Mouse (Mus musculus) stomach, embryonic 14.5 days (tissue): Measurements from ENCODE around the gene Stard3. TPM values are rescaled to one million over a fixed set of nuclear protein-coding genes. Genes with fewer than 3 reads are reported as not detected.

Experiments
- ATAC-seq: fragments of 200-750 bp; cut with Nextera tagmentation; 2 replicates; pipeline ENCODE4 v1.8.0; 2017; ENCODE audit warnings: low read depth, moderate TSS enrichment; ENCODE audit not compliant: insufficient number of reproducible peaks, insufficient read depth, low FRiP score
- H3K27ac ChIP-seq: fragments of 300-500 bp; sonication (generic); 2 replicates; pipeline ENCODE4 v1.5.1; 2014; ENCODE audit warnings: mild to moderate bottlenecking, low read length, moderate library complexity, mixed read lengths
- H3K27me3 ChIP-seq: fragments of 300-500 bp; sonication (generic); 2 replicates; pipeline ENCODE4 v1.6.1; 2014; ENCODE audit warnings: low read length, control low read depth, mixed read lengths; ENCODE audit not compliant: control insufficient read depth, insufficient read depth
- H3K36me3 ChIP-seq: fragments of 300-500 bp; sonication (generic); 2 replicates; pipeline ENCODE4 v1.6.1; 2014; ENCODE audit warnings: mild to moderate bottlenecking, control low read depth, low read length, moderate library complexity, mixed read lengths; ENCODE audit not compliant: control insufficient read depth, insufficient read depth
- H3K4me1 ChIP-seq: fragments of 300-500 bp; sonication (generic); 2 replicates; pipeline ENCODE4 v1.6.1; 2014; ENCODE audit warnings: low read length, control low read depth, mixed read lengths; ENCODE audit not compliant: control insufficient read depth, insufficient read depth
- H3K4me2 ChIP-seq: fragments of 300-500 bp; sonication (generic); replicated peaks from 2 replicates; pipeline ENCODE4 v1.6.1; 2014; ENCODE audit warnings: low read depth, low read length, control low read depth
- H3K4me3 ChIP-seq: fragments of 300-500 bp; sonication (generic); 2 replicates; pipeline ENCODE4 v1.5.1; 2014; ENCODE audit warnings: low read depth, low read length, control low read depth
- H3K9ac ChIP-seq: fragments of 300-500 bp; sonication (generic); replicated peaks from 2 replicates; pipeline ENCODE4 v1.6.1; 2014; ENCODE audit warnings: low read depth, mild to moderate bottlenecking, control low read depth, low read length, moderate library complexity, mixed read lengths
- H3K9me3 ChIP-seq: fragments of 300-500 bp; sonication (generic); 2 replicates; pipeline ENCODE4 v1.6.1; 2016; ENCODE audit warnings: low read depth, low read length, control low read depth; ENCODE audit not compliant: control insufficient read depth
- WGBS: fragments of 180-500 bp; shearing (Covaris S2); extraction: QIAGEN DNeasy Blood & Tissue Kit; methylation state at CpG from one replicate; pipeline ENCODE4 v1.1.7; 2014; 5-methylcytosine and 5-hydroxymethylcytosine counted together
- polyA plus RNA-seq: library from polyadenylated mRNA; unstranded; fragments of >200 nt; fragmentation: Nextera tagmentation; extraction: Ambion mirVana; gene quantifications from 2 replicates; pipeline ENCODE4 v1.2.1, GENCODE M21; 2014

Stard3 gene
- polyA plus RNA-seq, 1 experiment from 2014 or later, result 43.7 TPM

GRCm38 (mm10) chr11:98327136-98328030, 30.8 kb upstream of the Stard3 start:
- Histone ChIP-seq H3K9me3 (no peaks in the 10 kb centered on the region), H3K4me1 (no peaks in the 10 kb centered on the region), H3K36me3 (no peaks in the 10 kb centered on the region), H3K4me2 (peak overlapping the region; percentile 30), H3K4me3 (peak overlapping the region; percentile 17), H3K9ac (no peak overlapping the region), H3K27ac (no peak overlapping the region), H3K27me3 (peaks cover 94% of the 10 kb centered on the region)
- WGBS, result under 1% methylated on average over 97 of the region's 97 CpGs
- ATAC-seq, result peak; percentile 25; the same call in 1 of the 2 replicates

DNA sequence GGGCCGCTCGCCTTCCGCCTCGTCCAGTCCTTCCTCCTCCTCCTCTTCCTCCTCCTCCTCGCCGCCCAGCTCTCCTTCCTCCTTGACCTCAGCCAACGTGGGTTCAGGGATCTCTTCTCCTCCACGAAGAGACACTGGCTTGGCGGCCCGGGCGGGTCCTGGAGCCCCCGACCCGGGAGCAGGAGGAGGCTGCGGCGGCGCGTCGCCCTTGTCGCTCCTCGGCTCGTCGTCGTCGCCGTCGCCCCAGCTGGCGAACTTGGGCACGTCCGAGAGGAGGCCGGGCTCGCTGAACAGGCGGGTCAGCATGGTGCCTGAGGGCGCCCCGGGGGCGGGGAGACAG, 30.2 kb upstream of the Stard3 start:
- H3K27me3 ChIP-seq, result peaks cover 93% of the 10 kb centered on the region
- peak overlapping the region; percentile 30; the same call in 1 of the 2 replicates for H3K4me2 ChIP-seq
- WGBS, result 0% methylated on average over 35 of the region's 35 CpGs

GRCm38 (mm10) chr11:98328371-98329069, 29.6 kb upstream of the Stard3 start:
- Histone ChIP-seq H3K4me3 (peak overlapping the region; percentile 17), H3K36me3 (no peaks in the 10 kb centered on the region), H3K4me1 (no peaks in the 10 kb centered on the region), H3K4me2 (peak overlapping the region; percentile 30; the same call in 1 of the 2 replicates), H3K27ac (no peak overlapping the region), H3K9me3 (no peaks in the 10 kb centered on the region), H3K27me3 (peaks cover 93% of the 10 kb centered on the region), H3K9ac (no peak overlapping the region)
- under 1% methylated on average over 51 of the region's 56 CpGs for WGBS
- ATAC-seq, result no peak

More for the DNA sequence above, 30.2 kb upstream of the Stard3 start:
- no peak for ATAC-seq
- Histone ChIP-seq H3K9me3 (no peaks in the 10 kb centered on the region), H3K9ac (no peak overlapping the region), H3K4me1 (no peaks in the 10 kb centered on the region), H3K27ac (no peak overlapping the region), H3K36me3 (no peaks in the 10 kb centered on the region), H3K4me3 (peak overlapping the region; percentile 17)

DNA sequence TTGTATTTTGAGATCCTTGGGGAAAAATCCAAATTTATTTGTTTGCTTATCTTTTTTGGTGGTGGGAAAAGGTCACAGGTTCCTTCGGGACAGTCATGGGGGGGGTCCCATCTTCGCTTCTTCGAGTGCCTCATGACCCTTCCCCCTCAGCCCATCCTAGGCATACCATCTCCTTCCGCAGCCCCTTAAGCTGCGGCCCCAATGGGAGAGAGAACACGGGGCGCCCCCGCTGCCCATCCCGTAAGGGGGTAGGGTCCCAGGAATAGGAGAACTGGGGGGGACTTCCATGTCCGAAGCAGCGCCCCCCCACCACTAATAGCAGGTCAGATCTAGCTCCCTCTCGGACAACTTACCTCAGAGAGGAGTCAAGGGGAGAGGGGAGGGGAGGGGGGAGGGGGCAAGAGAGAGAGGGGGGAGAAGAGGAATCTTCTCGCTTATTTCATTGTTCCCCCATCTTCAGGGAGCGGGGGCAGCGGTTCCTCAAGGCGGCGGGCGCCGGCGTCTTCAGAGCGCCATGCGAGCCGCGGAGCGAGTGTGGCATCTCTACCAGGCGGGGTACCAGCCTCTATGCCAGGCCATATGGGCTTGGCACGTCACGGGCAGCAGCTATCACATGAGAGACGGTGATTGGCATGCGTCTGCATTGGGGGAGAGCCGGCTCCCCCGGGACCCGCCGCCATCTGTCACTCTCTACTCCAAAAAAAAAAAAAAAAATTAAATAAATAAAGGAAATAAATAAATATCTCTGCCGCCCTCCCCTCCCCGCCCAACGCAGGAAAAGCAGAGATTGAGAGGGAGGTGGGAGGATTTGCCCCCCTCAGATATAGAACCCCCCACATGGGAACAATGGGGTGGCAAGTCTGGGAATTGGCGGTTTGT, 28.8 kb upstream of the Stard3 start, which contains the start of gene Neurod2:
Gene Neurod2, minus strand, starts transcription at position 568 of the 879 bp plus-strand sequence.
- WGBS, result 2% methylated on average over 38 of the region's 38 CpGs
- Histone ChIP-seq H3K4me3 (peak within 1 kb of the TSS; percentile 17), H3K9ac (no peak within 1 kb of the TSS), H3K36me3 (no peaks in the 10 kb centered on the region), H3K27me3 (peaks cover 93% of the 10 kb centered on the region), H3K9me3 (no peaks in the 10 kb centered on the region), H3K27ac (no peak within 1 kb of the TSS), H3K4me1 (no peaks in the 10 kb centered on the region), H3K4me2 (peak within 1 kb of the TSS; percentile 30; the same call in 1 of the 2 replicates)
- no peak for ATAC-seq

DNA sequence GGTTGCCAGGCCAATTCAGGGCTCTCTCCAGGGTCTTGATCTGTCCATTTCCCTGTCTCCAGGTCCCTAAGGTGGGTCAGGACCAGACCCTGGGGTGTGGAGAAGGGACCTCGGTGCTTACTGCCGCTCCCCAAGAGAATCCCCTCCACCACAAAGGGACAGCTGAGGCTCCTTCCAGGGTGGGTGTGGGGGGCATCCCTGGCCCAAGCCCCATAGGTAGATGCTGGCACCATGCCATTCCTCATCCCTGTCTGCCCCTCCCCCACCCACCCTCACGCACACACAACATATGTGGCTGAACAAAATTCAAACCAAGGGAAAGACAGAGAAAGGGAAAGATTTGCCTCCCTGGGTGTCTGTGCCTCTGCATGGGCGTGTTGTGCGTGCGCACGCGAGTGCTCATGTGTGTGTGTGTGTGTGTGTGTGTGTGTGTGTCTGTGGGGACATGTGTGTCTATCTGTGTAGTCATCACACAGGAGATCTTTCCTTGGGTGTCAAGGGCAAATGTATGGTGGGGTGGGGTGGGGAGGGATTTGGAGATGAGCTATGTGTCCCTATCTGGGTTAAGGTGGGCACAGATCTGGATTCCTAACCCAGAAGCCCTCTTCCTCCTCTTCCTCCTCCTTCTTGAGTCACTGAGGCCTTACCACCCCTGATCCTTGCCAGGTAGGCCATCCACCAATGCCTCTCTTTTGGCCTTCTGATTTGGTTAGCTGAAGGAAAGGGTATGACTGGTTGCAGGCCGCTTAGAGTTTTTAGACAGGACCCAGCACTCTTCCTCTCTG, 28.0 kb upstream of the Stard3 start:
- no peak overlapping the region for H3K4me3 ChIP-seq
- no peak overlapping the region for H3K9ac ChIP-seq
- no peak overlapping the region for H3K27ac ChIP-seq
- peaks cover 93% of the 10 kb centered on the region for H3K27me3 ChIP-seq
- no peak overlapping the region for H3K4me2 ChIP-seq
- WGBS, result 21% methylated on average over 9 of the region's 9 CpGs
- no peaks in the 10 kb centered on the region for H3K36me3 ChIP-seq
- no peaks in the 10 kb centered on the region for H3K9me3 ChIP-seq
- no peak for ATAC-seq
- no peaks in the 10 kb centered on the region for H3K4me1 ChIP-seq

DNA sequence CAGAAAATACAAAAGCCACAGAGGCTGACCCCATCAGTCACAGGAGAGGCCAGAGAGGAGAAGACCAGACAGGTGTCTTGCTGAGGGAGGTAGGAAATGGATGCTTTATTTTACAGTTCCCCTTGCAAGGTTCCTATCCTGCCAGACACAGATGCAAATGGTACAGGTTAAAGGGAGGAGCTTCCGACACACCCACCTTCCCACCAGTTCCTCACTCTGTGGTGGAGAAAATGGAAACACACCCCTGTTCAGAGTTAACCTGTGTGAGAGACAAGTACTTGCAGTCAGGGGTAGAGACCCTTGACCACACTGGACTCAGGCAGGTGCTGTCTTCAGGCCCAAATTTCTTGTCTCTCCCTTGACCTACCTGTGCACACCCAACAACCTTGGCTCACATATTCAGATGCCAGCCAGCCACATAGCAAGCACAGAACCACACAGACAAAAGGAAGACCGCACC, 27.4 kb upstream of the Stard3 start:
- ATAC-seq, result no peak
- H3K9me3 ChIP-seq, result no peaks in the 10 kb centered on the region
- H3K4me3 ChIP-seq, result no peak overlapping the region
- no peak overlapping the region for H3K27ac ChIP-seq
- no peak overlapping the region for H3K4me2 ChIP-seq
- H3K27me3 ChIP-seq, result peaks cover 93% of the 10 kb centered on the region
- 52% methylated on average over 2 of the region's 2 CpGs for WGBS
- no peaks in the 10 kb centered on the region for H3K36me3 ChIP-seq
- H3K4me1 ChIP-seq, result no peaks in the 10 kb centered on the region
- no peak overlapping the region for H3K9ac ChIP-seq

GRCm38 (mm10) chr11:98331401-98331800, 26.8 kb upstream of the Stard3 start:
- no peak overlapping the region for H3K27ac ChIP-seq
- no peak overlapping the region for H3K4me3 ChIP-seq
- 40% methylated on average over 1 of the region's 1 CpGs for WGBS
- H3K4me1 ChIP-seq, result no peaks in the 10 kb centered on the region
- no peak for ATAC-seq
- peaks cover 94% of the 10 kb centered on the region for H3K27me3 ChIP-seq
- H3K9me3 ChIP-seq, result no peaks in the 10 kb centered on the region
- H3K4me2 ChIP-seq, result no peak overlapping the region
- H3K36me3 ChIP-seq, result no peaks in the 10 kb centered on the region
- no peak overlapping the region for H3K9ac ChIP-seq
